Mouse (Mus musculus) liver, embryonic 15.5 days (tissue): ENCODE data around the gene Epha4. TPM values are rescaled to one million over a fixed set of nuclear protein-coding genes. Genes with fewer than 3 reads are reported as not detected.
A peak's percentile ranks its signal among the peaks of the same experiment; 100 is the strongest.

Source experiments
- ATAC-seq: fragments of 200-750 bp; cut with Nextera tagmentation; 2 replicates; pipeline ENCODE4 v1.8.0; 2017; ENCODE audit warnings: moderate number of reproducible peaks, mild to moderate bottlenecking, moderate library complexity; ENCODE audit not compliant: insufficient read depth
- H3K27ac ChIP-seq: fragments of 300-500 bp; sonication (generic); replicated peaks from 2 replicates; pipeline ENCODE4 v1.5.1; 2015; ENCODE audit warnings: mild to moderate bottlenecking, inconsistent platforms
- H3K27me3 ChIP-seq: fragments of 300-500 bp; sonication (generic); 2 replicates; pipeline ENCODE4 v1.6.1; 2015; ENCODE audit warnings: mild to moderate bottlenecking, inconsistent platforms
- H3K36me3 ChIP-seq: fragments of 300-500 bp; sonication (generic); replicated peaks from 2 replicates; pipeline ENCODE4 v1.6.1; 2015; ENCODE audit warnings: moderate library complexity, mild to moderate bottlenecking, inconsistent platforms
- H3K4me1 ChIP-seq: fragments of 300-500 bp; sonication (generic); replicated peaks from 2 replicates; pipeline ENCODE4 v1.6.1; 2015; ENCODE audit warnings: inconsistent platforms
- H3K4me2 ChIP-seq: fragments of 300-500 bp; sonication (generic); 2 replicates; pipeline ENCODE4 v1.6.1; 2015; ENCODE audit warnings: moderate library complexity, mild to moderate bottlenecking, inconsistent platforms
- H3K4me3 ChIP-seq: fragments of 300-500 bp; sonication (generic); replicated peaks from 2 replicates; pipeline ENCODE4 v1.5.1; 2015; ENCODE audit warnings: mild to moderate bottlenecking, inconsistent platforms
- H3K9ac ChIP-seq: fragments of 300-500 bp; sonication (generic); 2 replicates; pipeline ENCODE4 v1.6.1; 2015; ENCODE audit warnings: moderate library complexity, mild to moderate bottlenecking, inconsistent platforms
- H3K9me3 ChIP-seq: fragments of 300-500 bp; sonication (generic); replicated peaks from 2 replicates; pipeline ENCODE4 v1.6.1; 2016; ENCODE audit warnings: inconsistent platforms
- WGBS: fragments of 180-500 bp; shearing (Covaris S2); methylation state at CpG from one replicate; pipeline ENCODE4 v1.1.7; 2015; ENCODE audit warnings: mixed read lengths; ENCODE audit not compliant: insufficient replicate concordance; 5-methylcytosine and 5-hydroxymethylcytosine counted together
- polyA plus RNA-seq: library from polyadenylated mRNA; unstranded; fragments of >200 nt; fragmentation: Nextera tagmentation; extraction: Ambion mirVana; gene quantifications from 2 replicates; pipeline ENCODE4 v1.2.1, GENCODE M21; 2015

Epha4 gene
- polyA plus RNA-seq, 1 experiment from 2014 or later = 0.31 TPM

GRCm38 (mm10) chr1:77401465-77401864 is 113.4 kb downstream of the Epha4 start:
- Histone ChIP-seq H3K4me1 (no peaks in the 10 kb centered on the region), H3K4me3 (no peak overlapping the region), H3K4me2 (no peak overlapping the region), H3K9me3 (no peaks in the 10 kb centered on the region), H3K9ac (no peak overlapping the region), H3K27ac (no peak overlapping the region), H3K27me3 (no peaks in the 10 kb centered on the region), H3K36me3 (no peaks in the 10 kb centered on the region)
- WGBS = 28% methylated on average over 1 of the region's 1 CpGs
- ATAC-seq = no peak

GRCm38 (mm10) chr1:77391590-77391989 is 123.3 kb downstream of the Epha4 start:
- H3K4me3 ChIP-seq = no peak overlapping the region
- H3K27ac ChIP-seq = no peak overlapping the region
- H3K4me2 ChIP-seq = no peak overlapping the region
- no peaks in the 10 kb centered on the region for H3K27me3 ChIP-seq
- H3K36me3 ChIP-seq = no peaks in the 10 kb centered on the region
- H3K9me3 ChIP-seq = no peaks in the 10 kb centered on the region
- H3K4me1 ChIP-seq = no peaks in the 10 kb centered on the region
- no peak for ATAC-seq
- 78% methylated on average over 6 of the region's 6 CpGs for WGBS
- no peak overlapping the region for H3K9ac ChIP-seq

GRCm38 (mm10) chr1:77389069-77389468 is 125.8 kb downstream of the Epha4 start:
- Histone ChIP-seq H3K9ac (no peak overlapping the region), H3K4me2 (no peak overlapping the region), H3K4me3 (no peak overlapping the region), H3K27me3 (no peaks in the 10 kb centered on the region), H3K9me3 (no peaks in the 10 kb centered on the region), H3K27ac (no peak overlapping the region), H3K36me3 (no peaks in the 10 kb centered on the region), H3K4me1 (no peaks in the 10 kb centered on the region)
- 77% methylated on average over 2 of the region's 2 CpGs for WGBS
- ATAC-seq = no peak

GRCm38 (mm10) chr1:77388556-77388955 is 126.3 kb downstream of the Epha4 start:
- Histone ChIP-seq H3K4me1 (no peaks in the 10 kb centered on the region), H3K9me3 (no peaks in the 10 kb centered on the region), H3K4me3 (no peak overlapping the region), H3K4me2 (no peak overlapping the region), H3K27ac (no peak overlapping the region), H3K27me3 (no peaks in the 10 kb centered on the region), H3K9ac (no peak overlapping the region), H3K36me3 (no peaks in the 10 kb centered on the region)
- WGBS = 59% methylated on average over 4 of the region's 4 CpGs
- no peak for ATAC-seq

- Histone ChIP-seq H3K4me1 (no peaks in the 10 kb centered on the region), H3K4me2 (no peak overlapping the region), H3K9me3 (no peaks in the 10 kb centered on the region), H3K27ac (no peak overlapping the region), H3K9ac (no peak overlapping the region), H3K36me3 (no peaks in the 10 kb centered on the region), H3K4me3 (no peak overlapping the region), H3K27me3 (no peaks in the 10 kb centered on the region)
- no peak for ATAC-seq
- 63% methylated on average over 8 of the region's 8 CpGs for WGBS
Observed at GRCm38 (mm10) chr1:77385613-77386012, 129.3 kb downstream of the Epha4 start.

- WGBS = 78% methylated on average over 11 of the region's 11 CpGs
- no peaks in the 10 kb centered on the region for H3K36me3 ChIP-seq
- ATAC-seq = no peak
Observed at GRCm38 (mm10) chr1:77383466-77383865, 131.4 kb downstream of the Epha4 start.

GRCm38 (mm10) chr1:77377550-77377980 is 137.3 kb downstream of the Epha4 start:
- no peak overlapping the region for H3K9ac ChIP-seq
- 70% methylated on average over 8 of the region's 8 CpGs for WGBS

More at GRCm38 (mm10) chr1:77383466-77383865, 131.4 kb downstream of the Epha4 start:
- Histone ChIP-seq H3K9me3 (no peaks in the 10 kb centered on the region), H3K4me1 (no peaks in the 10 kb centered on the region), H3K4me3 (no peak overlapping the region), H3K27ac (no peak overlapping the region), H3K9ac (no peak overlapping the region), H3K4me2 (no peak overlapping the region), H3K27me3 (no peaks in the 10 kb centered on the region)

GRCm38 (mm10) chr1:77374054-77374453 is 140.8 kb downstream of the Epha4 start:
- no peaks in the 10 kb centered on the region for H3K36me3 ChIP-seq
- peak; percentile 25; the same call in 1 of the 2 replicates for ATAC-seq
- WGBS = 52% methylated on average over 5 of the region's 5 CpGs

More at GRCm38 (mm10) chr1:77377550-77377980, 137.3 kb downstream of the Epha4 start:
- no peak overlapping the region for H3K4me3 ChIP-seq
- H3K4me1 ChIP-seq = no peaks in the 10 kb centered on the region
- ATAC-seq = no peak
- no peaks in the 10 kb centered on the region for H3K36me3 ChIP-seq
- no peaks in the 10 kb centered on the region for H3K9me3 ChIP-seq
- no peaks in the 10 kb centered on the region for H3K27me3 ChIP-seq
- H3K4me2 ChIP-seq = no peak overlapping the region
- no peak overlapping the region for H3K27ac ChIP-seq

GRCm38 (mm10) chr1:77370921-77371320 is 144.0 kb downstream of the Epha4 start:
- H3K4me2 ChIP-seq = no peak overlapping the region
- no peak overlapping the region for H3K4me3 ChIP-seq
- no peak overlapping the region for H3K9ac ChIP-seq
- H3K36me3 ChIP-seq = no peaks in the 10 kb centered on the region
- no peaks in the 10 kb centered on the region for H3K27me3 ChIP-seq
- ATAC-seq = no peak
- H3K9me3 ChIP-seq = no peaks in the 10 kb centered on the region
- no peak overlapping the region for H3K27ac ChIP-seq
- 69% methylated on average over 7 of the region's 7 CpGs for WGBS
- peaks cover 11% of the 10 kb centered on the region for H3K4me1 ChIP-seq

More at GRCm38 (mm10) chr1:77374054-77374453, 140.8 kb downstream of the Epha4 start:
- peaks cover 6% of the 10 kb centered on the region for H3K4me1 ChIP-seq
- no peak overlapping the region for H3K27ac ChIP-seq
- no peaks in the 10 kb centered on the region for H3K9me3 ChIP-seq
- H3K9ac ChIP-seq = no peak overlapping the region
- H3K4me3 ChIP-seq = no peak overlapping the region
- no peak overlapping the region for H3K4me2 ChIP-seq
- H3K27me3 ChIP-seq = no peaks in the 10 kb centered on the region

GRCm38 (mm10) chr1:77369255-77369837 is 145.5 kb downstream of the Epha4 start:
- WGBS = 28% methylated on average over 18 of the region's 18 CpGs
- Histone ChIP-seq H3K9me3 (no peaks in the 10 kb centered on the region), H3K4me1 (peaks cover 11% of the 10 kb centered on the region), H3K9ac (no peak overlapping the region), H3K27me3 (no peaks in the 10 kb centered on the region), H3K4me3 (no peak overlapping the region), H3K36me3 (no peaks in the 10 kb centered on the region), H3K4me2 (peak overlapping the region; percentile 42), H3K27ac (peak overlapping the region; percentile 45; the same call in 1 of the 2 replicates)
- peak; percentile 70 for ATAC-seq

GRCm38 (mm10) chr1:77365850-77366249 is 149.0 kb downstream of the Epha4 start:
- Histone ChIP-seq H3K9ac (no peak overlapping the region), H3K9me3 (no peaks in the 10 kb centered on the region), H3K4me1 (peaks cover 11% of the 10 kb centered on the region), H3K36me3 (no peaks in the 10 kb centered on the region), H3K27ac (no peak overlapping the region), H3K27me3 (no peaks in the 10 kb centered on the region), H3K4me2 (no peak overlapping the region), H3K4me3 (no peak overlapping the region)
- ATAC-seq = no peak
- 70% methylated on average over 3 of the region's 3 CpGs for WGBS

- no peak for ATAC-seq
- no peak overlapping the region for H3K9ac ChIP-seq
- H3K4me2 ChIP-seq = no peak overlapping the region
- H3K9me3 ChIP-seq = no peaks in the 10 kb centered on the region
- H3K36me3 ChIP-seq = no peaks in the 10 kb centered on the region
- no peak overlapping the region for H3K27ac ChIP-seq
- 68% methylated on average over 3 of the region's 3 CpGs for WGBS
- H3K27me3 ChIP-seq = no peaks in the 10 kb centered on the region
- peaks cover 11% of the 10 kb centered on the region for H3K4me1 ChIP-seq
- H3K4me3 ChIP-seq = no peak overlapping the region
Observed at GRCm38 (mm10) chr1:77364596-77364995, 150.3 kb downstream of the Epha4 start.
